Mouse (Mus musculus): ENCODE data around the gene Ccdc183. TPM values are rescaled to one million over a fixed set of nuclear protein-coding genes. Genes with fewer than 3 reads are reported as not detected.

Ccdc183 gene
- polyA plus RNA-seq, 1 experiment = not detected

DNA sequence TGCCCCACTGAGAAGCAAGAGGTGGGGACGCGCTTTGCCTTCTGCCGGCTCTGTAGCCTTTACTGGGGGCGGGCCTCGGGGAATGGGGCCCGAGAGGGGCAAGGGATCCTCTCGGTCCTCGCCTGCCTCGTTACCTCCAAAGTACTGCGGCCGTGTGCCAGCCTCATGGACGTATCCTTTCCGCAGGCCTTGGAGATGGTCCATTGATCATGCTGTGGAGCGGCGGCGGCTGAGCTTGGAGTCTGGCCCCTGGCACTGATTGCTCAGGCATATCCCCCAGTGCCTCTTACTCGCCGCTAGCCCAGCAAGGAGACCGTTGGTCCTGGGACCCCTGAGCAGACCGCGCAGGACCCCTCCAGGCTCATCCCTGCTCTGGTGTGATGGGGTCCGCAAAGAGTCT is 1.1 kb downstream of the Ccdc183 start:
- no peak for DNase-seq (ENCODE audit: low read depth, low spot score)
- WGBS = 21% methylated on average over 20 of the region's 22 CpGs

DNA sequence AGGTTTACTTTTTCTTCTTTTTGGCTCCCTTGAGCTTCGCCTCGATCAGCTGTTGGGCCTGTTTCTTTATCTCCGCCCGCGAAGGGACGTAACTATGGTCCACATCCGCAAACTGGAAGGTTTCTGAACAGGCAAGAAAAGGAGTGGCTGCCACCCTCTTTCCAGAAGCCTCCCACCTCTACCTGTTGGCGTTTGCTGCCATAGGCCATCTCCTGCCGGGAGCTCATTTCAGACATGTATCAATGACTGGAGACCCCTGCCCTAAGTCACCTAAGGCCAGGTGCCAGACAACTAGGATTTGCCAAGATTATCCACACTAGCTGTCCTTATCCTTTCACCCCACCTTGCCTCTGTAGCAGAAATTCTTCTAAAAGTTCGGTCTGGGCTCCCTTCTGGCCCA is 8.8 kb downstream of the Ccdc183 start:
- 43% methylated on average over 10 of the region's 10 CpGs for WGBS
- DNase-seq (ENCODE audit: low read depth, low spot score) = no peak

DNA sequence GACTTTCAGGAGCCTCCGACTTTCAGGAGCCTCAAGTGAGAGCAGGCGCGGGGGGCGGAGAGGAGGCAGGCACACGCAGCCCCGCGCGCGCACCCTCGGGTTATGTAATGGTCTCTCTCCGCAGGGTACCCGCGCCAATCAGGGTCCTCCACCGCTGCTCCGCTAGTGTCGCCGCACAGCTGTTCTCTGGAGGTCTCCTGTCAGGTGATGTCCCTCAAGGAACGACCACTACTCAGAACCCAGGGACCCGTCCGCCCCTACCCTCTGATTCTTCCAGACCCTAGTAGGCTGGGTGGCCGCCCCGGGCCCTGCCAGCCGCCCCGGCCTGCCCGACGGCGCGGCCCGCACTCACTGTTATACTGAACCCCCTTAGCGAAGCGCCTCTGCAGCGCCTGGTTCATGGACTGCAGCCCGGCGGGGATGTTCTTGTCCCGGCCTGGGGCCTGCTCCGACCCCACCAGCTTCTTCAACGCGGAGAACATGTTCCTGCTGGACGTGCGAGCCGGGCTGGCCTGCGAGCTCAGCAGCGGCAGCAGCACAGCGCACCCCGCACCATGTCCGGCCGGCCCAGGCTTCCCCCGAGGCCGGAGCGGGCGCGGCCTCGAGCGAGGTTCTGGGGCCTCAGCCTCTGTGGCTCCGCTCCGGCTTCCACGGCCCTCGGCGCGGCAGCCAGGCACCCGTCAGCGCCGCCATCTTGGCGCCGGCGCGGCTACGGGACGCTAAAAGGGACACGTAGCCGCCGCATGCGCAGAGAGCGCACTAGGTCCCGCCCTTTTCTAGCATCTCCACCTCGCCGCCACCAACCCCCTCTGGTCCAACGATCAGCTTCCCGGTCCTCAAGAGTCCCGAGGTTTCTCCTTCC is 9.5 kb downstream of the Ccdc183 start, which contains the start of gene Rabl6:
Rabl6 (minus strand) TSS at position 761 of the 862 bp plus-strand sequence.
- peak; percentile 40 for DNase-seq (ENCODE audit: low read depth, low spot score)
- WGBS = under 1% methylated on average over 80 of the region's 80 CpGs

DNA sequence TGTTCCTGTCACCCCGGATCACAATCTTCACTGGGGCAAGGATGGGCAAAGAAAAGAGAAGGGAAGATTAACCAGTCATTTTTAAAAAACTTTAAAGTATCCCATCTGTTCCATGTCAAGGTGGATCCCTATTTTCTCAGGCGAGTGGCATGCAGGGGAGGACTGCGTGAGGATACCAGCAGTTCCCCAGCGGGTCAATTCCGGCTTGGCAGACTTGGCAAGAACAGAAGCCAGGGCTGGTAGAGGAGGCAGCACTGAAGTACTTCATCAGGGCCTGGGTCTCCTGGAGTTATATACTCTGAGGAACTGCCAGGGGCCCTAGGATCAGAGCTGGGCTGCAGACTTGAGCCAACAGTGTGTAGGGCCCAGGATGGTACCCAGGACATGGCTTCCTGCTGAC is 15.0 kb downstream of the Ccdc183 start:
- WGBS = 94% methylated on average over 5 of the region's 5 CpGs
- DNase-seq (ENCODE audit: low read depth, low spot score) = no peak

DNA sequence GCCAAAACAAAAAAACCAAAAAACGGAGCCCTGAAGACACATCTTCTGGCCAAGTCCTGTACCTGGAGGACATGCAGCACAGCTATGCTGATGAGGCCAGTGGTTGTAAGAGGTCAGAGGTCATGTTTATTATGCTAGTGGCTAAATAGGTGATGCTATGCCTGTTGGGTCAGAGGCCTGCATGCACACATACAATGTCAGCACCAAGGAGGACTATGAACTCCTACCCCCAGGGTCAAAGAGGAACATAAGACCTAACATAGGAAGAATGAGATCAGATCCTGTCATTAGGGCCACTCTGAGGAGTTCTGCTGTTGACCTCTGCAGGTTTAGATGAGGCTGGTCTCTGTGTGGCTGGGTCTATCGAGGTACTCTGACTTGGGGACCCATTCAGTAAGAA is 17.4 kb downstream of the Ccdc183 start:
- WGBS = 85% methylated on average over 2 of the region's 2 CpGs
- DNase-seq (ENCODE audit: low read depth, low spot score) = no peak

DNA sequence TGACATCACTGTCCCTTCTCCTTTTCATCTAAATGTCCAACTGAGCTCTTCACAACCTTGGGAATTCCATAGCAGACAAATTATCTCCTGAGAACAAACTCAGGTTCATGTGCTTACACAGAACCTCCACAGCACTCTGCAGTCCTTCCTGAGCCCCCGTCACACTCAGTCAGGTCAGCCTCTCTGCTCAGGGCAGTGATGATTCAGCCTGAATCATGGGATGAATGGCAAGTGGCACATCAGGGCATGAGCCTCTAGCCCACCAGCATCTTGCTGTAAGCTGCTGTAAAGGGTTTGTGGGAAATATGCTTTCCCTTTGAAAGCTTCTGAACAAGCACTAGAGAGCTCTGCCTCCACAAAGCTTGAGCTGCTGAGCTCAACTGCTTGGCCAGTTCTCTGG is 18.7 kb downstream of the Ccdc183 start:
- 93% methylated on average over 1 of the region's 1 CpGs for WGBS
- DNase-seq (ENCODE audit: low read depth, low spot score) = no peak

DNA sequence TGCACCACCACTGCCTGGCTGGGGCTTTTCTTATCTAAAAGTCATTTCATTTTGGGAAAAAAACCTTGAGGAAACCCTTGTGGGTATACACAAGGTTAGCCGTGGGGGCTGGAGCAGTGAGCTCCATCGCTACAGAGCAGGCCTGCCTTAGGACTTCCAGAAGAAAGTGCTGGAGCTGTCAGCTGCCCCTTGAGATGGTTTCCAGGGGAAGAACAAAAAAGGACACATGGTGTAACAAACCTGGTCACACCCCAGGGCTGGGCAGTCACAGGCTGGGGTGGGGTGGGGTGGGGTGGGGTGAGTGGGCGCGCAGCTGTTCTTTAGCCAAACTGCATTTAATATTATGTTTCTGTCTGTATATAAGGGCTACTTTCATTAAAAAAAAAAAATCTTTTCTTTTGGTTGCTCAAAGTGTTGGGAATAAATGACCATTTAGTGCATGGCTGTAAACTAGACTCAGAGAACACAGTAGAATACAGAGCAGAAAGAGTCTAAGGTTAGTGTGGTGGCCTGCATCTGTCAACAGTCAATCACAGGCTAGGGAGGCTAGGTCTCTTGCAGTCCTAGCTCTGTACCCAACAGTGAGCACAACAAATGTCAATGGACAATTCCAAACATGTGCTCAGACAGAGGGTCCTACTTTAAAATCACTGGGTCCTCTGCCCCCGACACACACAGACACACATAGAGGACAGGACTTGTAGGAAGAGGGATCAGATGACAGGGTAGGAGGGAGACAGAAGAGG is 20.5 kb downstream of the Ccdc183 start:
- WGBS = 86% methylated on average over 5 of the region's 5 CpGs
- no peak for DNase-seq (ENCODE audit: low read depth, low spot score)

DNA sequence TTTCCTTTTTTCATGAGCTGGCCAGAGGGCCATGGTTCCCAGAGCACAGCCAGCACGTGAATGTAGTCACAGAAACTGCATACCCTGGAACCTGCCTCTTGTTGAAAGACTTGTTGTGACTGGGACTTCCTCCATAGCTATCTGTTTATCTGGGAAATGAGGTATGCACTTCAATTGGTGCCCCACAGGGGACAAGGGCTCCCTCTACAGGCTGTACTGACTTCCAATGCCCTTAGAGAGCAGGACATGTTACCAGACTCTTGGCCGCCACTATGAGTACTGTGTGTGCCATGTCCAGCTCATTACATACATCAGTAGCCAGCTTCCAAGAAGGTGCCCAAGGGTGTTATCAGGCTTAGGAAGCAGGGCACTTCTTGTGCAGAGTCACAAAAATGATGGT is 25.6 kb downstream of the Ccdc183 start:
- no peak for DNase-seq (ENCODE audit: low read depth, low spot score)
- 77% methylated on average over 2 of the region's 2 CpGs for WGBS

DNA sequence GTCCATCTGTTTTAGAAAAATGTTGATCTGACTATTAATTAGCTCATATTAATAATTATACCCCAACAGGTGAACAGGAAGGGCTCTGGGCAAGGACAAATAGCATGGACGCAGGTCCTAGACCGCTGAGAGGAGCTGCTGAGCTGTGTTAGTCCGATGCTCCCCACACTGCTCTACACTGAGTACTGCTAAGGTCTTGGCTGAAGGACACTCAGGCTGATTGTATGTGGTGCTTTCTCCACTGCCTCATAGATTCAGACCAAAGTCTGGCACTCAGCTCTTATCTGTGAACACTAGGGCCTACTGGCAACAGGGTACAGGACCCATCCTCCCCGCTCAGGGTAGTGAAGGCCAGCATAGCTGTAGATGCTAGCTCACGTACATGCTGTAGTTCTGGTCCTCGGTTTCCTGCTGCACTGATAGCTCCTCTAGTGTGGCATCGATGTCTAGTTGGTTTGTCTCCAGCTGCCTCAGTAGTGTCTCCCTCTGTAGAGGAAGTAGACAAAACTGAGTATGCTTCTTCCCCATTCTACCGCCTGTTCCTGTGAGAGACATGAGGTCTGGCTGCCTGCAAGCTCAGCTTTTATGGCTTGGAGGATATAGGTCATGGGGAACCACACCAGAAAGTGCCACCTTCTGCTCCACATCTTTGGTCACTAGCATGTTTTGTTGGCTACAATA is 29.1 kb downstream of the Ccdc183 start:
- DNase-seq (ENCODE audit: low read depth, low spot score) = no peak
- 87% methylated on average over 8 of the region's 8 CpGs for WGBS

DNA sequence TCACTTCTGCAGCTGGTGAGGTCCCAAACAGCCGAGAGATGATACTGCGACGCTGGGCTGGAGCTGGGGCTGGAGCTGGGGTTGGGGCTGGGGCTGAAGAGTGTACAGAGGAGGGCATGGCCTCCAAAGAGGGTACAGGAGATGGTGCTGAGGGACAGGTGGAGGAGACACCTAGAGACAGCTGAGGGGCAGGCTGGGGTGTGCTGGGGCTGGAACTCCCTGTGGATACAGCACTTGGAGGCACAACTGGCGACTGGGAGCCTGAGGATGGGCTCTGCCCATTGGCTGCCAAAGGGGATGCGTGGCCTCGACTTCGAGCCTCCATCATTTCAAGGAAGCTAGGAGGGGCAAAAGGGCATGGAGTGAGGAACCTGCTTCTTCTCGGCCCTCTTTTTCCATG is 30.2 kb downstream of the Ccdc183 start:
- DNase-seq (ENCODE audit: low read depth, low spot score) = no peak
- WGBS = 92% methylated on average over 8 of the region's 8 CpGs

DNA sequence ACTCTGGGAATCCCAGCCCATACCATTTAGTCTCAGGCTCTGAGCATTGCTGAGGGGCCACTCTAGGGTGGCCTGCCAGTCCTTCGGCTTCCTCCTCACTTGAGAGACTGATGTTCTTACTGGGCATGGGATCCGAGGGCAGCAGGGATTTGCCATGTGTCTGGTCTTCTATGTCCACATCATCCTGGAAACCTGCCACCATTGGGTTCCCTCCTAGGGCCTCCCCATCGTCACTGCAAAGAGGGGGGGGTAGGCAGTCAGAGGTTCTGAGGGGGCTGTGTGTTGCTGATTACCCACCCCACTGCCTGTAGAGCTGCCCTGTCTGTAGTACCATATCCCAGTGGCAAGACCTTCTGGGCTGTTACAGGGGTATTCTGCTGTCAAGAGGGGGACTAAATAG is 31.9 kb downstream of the Ccdc183 start:
- 79% methylated on average over 3 of the region's 3 CpGs for WGBS
- no peak for DNase-seq (ENCODE audit: low read depth, low spot score)

DNA sequence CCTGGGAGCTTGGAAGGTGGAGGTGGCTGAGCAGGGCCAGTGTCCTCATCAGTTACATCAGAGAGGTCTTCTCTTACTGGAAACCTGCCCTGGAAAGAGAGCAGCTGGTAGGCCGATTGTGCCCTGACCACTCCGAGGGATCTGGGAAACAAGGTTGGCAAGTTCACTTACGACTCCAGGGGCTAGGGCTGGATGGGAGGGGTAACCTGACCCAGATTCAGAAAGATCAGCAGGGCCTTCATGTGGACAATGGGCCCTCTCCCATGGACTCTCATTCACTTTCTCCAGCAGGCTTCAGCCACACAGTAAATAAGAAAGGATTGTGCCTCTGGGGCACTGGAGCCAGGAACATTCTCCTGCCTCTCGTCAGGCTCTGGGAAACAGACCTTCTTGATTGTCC is 32.6 kb downstream of the Ccdc183 start:
- no peak for DNase-seq (ENCODE audit: low read depth, low spot score)
- 82% methylated on average over 4 of the region's 4 CpGs for WGBS

DNA sequence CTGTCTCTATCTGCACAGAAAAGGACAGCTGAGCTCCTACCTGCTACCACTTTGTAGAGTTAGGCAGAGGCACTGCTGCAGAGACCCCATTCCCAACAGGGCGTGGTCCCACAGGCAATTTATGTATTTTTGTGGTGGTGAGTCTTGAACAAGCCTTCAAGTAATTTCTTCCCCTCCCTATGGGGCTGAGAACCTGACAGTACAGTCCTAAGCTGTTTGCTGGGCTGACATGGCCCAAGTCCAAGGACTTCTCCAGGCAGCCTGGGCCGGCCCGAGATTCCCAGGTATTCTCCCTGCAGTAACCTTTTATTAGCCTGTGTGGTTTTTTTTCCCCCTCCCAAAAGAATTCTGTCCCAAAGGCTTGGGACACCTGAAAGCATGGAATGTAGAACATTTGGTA is 33.3 kb downstream of the Ccdc183 start:
- 64% methylated on average over 3 of the region's 3 CpGs for WGBS
- DNase-seq (ENCODE audit: low read depth, low spot score) = no peak

DNA sequence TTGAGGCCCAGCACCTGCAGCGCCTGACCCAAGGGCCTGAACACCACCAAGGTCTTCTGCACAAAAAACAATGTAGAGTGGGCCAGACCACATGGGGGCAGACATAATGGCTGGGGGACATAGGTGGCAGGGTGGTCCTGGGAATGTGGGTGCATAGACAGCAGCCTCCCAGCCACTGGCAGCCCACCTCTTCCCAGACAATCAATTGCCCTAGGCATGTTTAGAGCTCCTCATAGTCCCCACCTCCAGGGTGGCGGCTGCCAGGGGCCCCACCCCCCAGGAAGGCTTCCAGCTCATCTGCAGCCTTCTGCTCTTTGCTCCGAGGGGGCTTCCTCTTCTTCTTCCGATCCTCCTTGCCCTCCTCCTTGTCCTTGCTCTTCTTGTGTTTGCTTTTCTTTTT is 33.9 kb downstream of the Ccdc183 start:
- DNase-seq (ENCODE audit: low read depth, low spot score) = no peak
- WGBS = 61% methylated on average over 4 of the region's 4 CpGs

DNA sequence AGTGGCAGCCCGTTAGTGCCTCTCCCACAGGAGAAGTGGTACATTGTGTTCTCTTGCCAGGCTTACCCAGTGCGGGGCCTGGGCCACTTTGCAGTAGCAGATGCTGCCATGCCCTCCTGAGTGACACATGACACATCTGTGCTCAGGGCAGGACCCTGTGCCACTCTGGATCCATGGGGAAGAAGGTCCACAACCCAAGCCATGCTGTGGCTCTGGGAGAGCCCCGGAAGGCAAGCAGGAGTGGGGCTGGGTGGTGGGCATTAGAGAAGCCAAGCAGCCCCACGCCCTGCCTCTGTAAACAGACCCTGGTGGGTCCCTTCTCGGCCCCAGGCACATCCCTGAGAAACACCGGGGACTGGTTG is 34.4 kb downstream of the Ccdc183 start:
- 72% methylated on average over 6 of the region's 6 CpGs for WGBS
- DNase-seq (ENCODE audit: low read depth, low spot score) = no peak

DNA sequence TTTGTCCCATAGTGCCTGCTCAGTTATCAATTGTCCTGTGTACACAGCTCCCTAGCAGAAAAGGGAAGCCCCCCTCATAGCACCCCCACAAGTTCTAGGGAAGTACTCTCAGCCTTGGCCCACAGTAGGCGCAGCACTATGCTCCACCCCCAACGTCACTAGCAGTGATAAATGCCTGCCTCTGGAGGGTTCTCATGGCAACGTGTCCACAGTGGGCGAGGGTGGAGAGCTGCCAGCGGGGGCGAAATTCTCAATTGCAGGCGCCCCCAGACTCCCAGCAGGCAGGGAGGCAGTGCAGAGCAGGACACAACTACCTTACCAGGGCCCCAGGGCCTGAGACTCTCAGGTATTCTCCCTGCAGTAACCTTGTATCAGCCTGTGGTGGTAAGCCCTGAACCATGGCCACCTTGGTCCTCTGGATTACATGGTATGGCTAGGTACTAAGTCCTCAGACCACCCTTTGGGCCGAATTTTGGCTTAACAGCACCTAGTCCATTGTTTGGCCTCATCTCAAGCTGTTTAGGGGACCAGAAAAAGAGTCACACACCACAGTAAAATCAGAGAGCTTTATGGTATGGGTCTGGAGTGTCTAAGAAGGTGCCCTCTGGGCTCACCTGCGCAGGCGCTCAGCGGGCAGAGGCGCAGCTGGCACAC is 34.9 kb downstream of the Ccdc183 start:
- DNase-seq (ENCODE audit: low read depth, low spot score) = no peak
- WGBS = 58% methylated on average over 12 of the region's 12 CpGs

DNA sequence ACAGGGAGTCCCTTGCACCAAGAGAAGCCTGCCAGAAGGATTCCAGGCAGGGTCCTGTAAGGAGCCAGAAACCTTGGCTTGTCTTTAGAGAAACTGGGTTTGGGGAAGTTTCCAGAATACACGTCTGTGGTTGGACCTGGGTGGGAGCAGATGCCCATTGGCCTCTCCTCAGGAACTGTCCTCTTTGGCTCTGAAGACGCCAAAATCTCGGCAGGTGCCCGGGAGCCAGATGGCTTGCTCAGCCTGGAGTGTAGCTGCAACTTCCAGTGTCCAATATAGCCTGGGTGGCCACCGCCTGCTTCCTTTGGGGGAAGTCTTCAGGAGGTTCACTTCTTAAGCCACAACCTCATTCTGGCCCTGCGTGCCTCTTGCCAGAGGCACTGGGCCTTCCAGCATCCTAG is 35.6 kb downstream of the Ccdc183 start:
- WGBS = 17% methylated on average over 6 of the region's 6 CpGs
- DNase-seq (ENCODE audit: low read depth, low spot score) = no peak

DNA sequence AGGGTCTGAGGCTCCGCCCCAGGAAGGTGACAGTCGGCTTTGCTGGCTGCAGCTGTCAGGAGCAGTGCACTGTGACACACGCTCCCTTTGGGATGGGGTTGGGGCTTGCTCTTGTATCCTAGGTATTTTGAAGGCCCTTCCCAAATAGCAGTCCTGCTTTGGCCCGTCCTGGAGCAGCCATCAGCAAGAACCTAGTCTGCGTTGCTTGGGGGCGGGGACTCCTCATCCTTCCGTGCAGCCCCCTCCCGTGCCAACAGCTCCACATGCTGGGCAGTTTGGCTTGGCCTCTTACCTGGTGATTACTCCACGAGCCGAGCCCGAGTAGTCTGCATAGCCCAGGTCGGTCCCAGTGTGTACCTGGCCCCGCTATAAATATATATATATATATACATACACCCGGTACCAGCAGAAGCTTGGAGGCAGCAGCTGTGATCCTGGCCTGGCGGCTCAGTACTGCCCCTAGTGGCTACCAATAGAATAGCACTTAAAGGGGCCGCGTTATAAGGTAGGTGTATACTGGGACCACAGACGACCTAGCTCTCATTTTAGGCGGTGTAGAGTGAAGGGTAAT is 36.1 kb downstream of the Ccdc183 start, which contains the start of gene Ajm1:
Ajm1 (minus strand) TSS at position 464 of the 571 bp plus-strand sequence.
- no peak for DNase-seq (ENCODE audit: low read depth, low spot score)
- 4% methylated on average over 19 of the region's 19 CpGs for WGBS

DNA sequence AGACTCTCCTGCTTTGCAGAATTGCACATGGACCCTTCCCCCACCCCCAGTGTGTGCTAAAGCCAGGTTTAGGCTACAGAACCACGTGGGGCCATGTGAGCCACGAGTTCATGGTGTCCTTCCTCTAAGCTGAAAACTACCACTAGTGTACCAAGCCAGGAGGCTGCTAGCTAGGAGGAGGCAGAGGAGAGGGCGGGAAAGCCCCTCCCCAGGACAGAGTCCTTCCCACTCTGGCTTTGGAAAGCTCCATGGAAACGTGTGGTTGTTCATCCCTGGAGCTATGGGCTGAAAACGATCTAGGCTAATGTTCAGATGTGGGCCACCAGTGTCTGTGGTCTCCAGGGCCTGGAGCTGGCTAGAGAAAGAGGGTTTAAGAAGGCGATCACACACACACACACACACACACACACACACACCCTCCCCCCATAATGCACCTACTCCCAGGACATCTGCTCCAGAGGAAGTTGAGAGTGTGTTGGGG is 36.8 kb downstream of the Ccdc183 start:
- no peak for DNase-seq (ENCODE audit: low read depth, low spot score)
- 22% methylated on average over 6 of the region's 6 CpGs for WGBS
